Mouse (Mus musculus) E14TG2a.4 (cell line): ENCODE measurements around the gene Tubgcp2.

ENCODE experiments used
- H3K27me3 ChIP-seq: 2 replicates; pipeline ENCODE4 v1.6.1; 2014; ENCODE audit warnings: low read length, control low read depth; ENCODE audit not compliant: insufficient read depth
- H3K36me3 ChIP-seq: 2 replicates; pipeline ENCODE4 v1.6.1; 2014; ENCODE audit warnings: low read length, control low read depth; ENCODE audit not compliant: insufficient read depth
- H3K4me1 ChIP-seq: replicated peaks from 2 replicates; pipeline ENCODE4 v1.6.1; 2014; ENCODE audit warnings: low read depth, low read length, control low read depth
- H3K4me3 ChIP-seq: replicated peaks from 2 replicates; pipeline ENCODE4 v1.5.1; 2014; ENCODE audit warnings: mild to moderate bottlenecking, low read length
- H3K9me3 ChIP-seq: 2 replicates; pipeline ENCODE4 v1.6.1; 2014; ENCODE audit warnings: low read length, control low read depth
- CTCF ChIP-seq: conservative IDR thresholded peaks from 2 replicates; pipeline ENCODE4 v1.5.1; 2014; ENCODE audit warnings: low read length
- NANOG ChIP-seq: IDR thresholded peaks from 2 replicates; pipeline ENCODE4 v1.6.1; 2014; ENCODE audit warnings: borderline replicate concordance, low read length, mixed read lengths
- POU5F1 ChIP-seq: IDR thresholded peaks from 2 replicates; pipeline ENCODE4 v1.6.1; 2014; ENCODE audit warnings: low read length, borderline replicate concordance

Gene Tubgcp2

GRCm38 (mm10) chr7:140054124-140054523 is 17.7 kb upstream of the Tubgcp2 start:
- H3K4me3 ChIP-seq: no peak overlapping the region
- no peaks in the 10 kb centered on the region for H3K36me3 ChIP-seq
- H3K9me3 ChIP-seq: 0 out of 2 replicates have a peak, but pooled peaks cover 5% of the 10 kb centered on the region
- H3K4me1 ChIP-seq: peaks cover 38% of the 10 kb centered on the region
- H3K27me3 ChIP-seq: peaks cover 96% of the 10 kb centered on the region
- TF ChIP-seq CTCF (no peak), NANOG (no peak), POU5F1 (no peak)

- H3K4me3 ChIP-seq: peak overlapping the region; percentile 80
These were observed 12.7 kb upstream of the Tubgcp2 start for GRCm38 (mm10) chr7:140049115-140049689.

DNA sequence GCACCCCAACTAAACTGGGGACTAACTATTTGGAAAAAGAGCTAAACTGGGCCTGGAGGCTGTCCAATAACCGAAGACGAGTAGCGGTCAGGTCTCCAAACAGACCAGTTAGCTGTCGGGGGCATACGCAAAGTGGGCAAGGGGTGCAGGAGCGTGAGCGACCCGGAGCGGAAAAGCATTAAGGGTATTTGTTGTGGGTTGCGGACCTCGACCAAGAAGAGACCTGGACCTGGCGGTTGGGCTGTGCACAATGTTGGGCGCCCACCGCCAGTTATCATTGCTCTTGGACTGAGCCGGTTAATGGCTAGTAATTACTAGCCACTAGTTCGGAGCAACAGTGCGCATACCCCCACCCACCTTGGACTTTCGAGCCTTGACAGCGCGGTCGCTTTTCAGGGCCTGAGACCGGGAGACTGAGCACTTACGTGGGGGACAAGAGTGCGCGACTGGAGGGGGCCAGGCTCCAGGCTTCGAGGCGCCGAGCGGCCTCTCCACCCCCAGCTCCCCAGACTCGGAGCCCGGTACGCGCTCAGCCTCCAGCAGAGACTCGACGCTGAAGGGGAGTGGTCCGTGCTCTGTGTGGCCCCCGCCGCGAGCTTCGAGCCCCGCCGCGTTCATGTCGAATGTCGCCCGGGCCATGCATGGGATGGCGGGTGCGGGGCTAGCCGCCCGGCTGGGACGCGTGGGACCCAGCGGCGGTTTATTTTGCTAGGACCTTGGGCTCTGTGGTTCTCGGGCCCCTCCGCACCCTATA is 12.1 kb upstream of the Tubgcp2 start, which contains the start of gene Msx3:
Gene Msx3, minus strand, starts transcription at position 729 of the 754 bp plus-strand sequence.
- Histone ChIP-seq H3K4me3 (peak within 1 kb of the TSS; percentile 80), H3K9me3 (no peaks in the 10 kb centered on the region), H3K27me3 (peaks cover 98% of the 10 kb centered on the region), H3K36me3 (no peaks in the 10 kb centered on the region), H3K4me1 (peaks cover 23% of the 10 kb centered on the region)
- TF ChIP-seq CTCF (no peak), POU5F1 (no peak), NANOG (no peak)

More at GRCm38 (mm10) chr7:140049115-140049689, 12.7 kb upstream of the Tubgcp2 start:
- Histone ChIP-seq H3K36me3 (no peaks in the 10 kb centered on the region), H3K9me3 (no peaks in the 10 kb centered on the region), H3K4me1 (peaks cover 23% of the 10 kb centered on the region), H3K27me3 (peaks cover 98% of the 10 kb centered on the region)
- TF ChIP-seq POU5F1 (no peak), CTCF (no peak), NANOG (no peak)

- Histone ChIP-seq H3K27me3 (peaks cover 96% of the 10 kb centered on the region), H3K4me3 (peak overlapping the region; percentile 80), H3K36me3 (no peaks in the 10 kb centered on the region), H3K4me1 (peaks cover 23% of the 10 kb centered on the region), H3K9me3 (no peaks in the 10 kb centered on the region)
- TF ChIP-seq POU5F1 (no peak), NANOG (no peak), CTCF (no peak)
These were observed 11.4 kb upstream of the Tubgcp2 start for GRCm38 (mm10) chr7:140047811-140048311.

DNA sequence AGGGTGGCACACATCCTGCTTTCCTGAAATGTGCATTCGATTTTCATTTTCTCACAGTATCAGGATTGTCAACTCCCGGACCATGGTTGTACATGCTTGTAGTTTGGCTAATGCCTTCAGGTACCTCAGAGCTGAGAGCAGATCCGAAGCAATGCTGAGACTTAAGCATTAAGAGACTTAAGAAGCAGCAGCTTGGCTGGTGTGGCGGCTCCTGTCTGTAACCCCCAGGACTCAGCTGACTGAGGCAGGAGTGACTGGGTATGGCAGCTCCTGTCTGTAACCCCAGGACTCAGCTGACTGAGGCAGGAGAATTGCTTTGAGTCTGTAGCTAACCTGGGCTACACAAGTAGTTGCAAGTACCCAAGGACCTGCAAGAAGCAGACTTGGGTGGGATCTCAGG is 9.1 kb upstream of the Tubgcp2 start:
- Histone ChIP-seq H3K9me3 (no peaks in the 10 kb centered on the region), H3K4me3 (no peak overlapping the region), H3K4me1 (peaks cover 29% of the 10 kb centered on the region), H3K36me3 (peaks cover 9% of the 10 kb centered on the region), H3K27me3 (peaks cover 73% of the 10 kb centered on the region)
- no peak for TF ChIP-seq NANOG

DNA sequence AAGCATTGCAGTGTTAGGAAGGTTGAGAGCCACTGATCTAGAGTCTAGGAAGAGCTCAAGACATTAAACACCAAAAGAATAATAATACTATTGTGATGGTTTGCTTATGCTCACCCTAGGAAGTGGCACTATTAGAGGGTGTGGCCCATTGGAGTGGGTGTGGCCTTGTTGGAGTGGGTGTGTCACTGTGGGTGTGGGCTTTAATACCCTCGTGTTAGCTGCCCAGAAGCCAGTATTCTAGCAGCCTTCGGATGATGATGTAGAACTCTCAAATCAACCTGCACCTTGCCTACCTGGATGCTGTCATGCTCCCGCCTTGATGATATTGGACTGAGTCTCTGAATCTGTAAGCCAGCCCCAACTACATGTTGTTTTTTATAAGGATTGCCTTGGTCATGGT is 6.3 kb upstream of the Tubgcp2 start:
- Histone ChIP-seq H3K9me3 (no peaks in the 10 kb centered on the region), H3K4me1 (peaks cover 10% of the 10 kb centered on the region), H3K36me3 (peaks cover 37% of the 10 kb centered on the region), H3K4me3 (no peak overlapping the region), H3K27me3 (peaks cover 45% of the 10 kb centered on the region)
- TF ChIP-seq NANOG (no peak), POU5F1 (no peak), CTCF (no peak)

DNA sequence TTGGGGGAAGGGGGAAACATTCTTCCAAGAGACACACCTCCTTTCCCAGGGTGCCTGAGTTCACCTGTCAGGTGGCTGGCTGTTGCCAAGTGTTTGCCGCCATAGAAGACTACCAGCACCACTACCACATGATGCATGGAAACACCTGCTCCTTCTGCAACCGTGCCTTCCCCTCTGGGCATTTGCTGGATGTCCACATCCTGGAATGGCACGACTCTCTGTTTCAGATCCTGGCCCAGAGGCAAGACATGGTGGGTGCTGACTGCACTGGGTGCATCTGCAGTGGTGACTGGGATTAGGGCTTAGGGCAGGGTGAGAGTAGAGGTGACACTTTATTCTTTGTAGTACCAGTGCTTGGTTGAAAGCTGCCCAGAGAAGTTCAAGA is 694 bp upstream of the Tubgcp2 start:
- Histone ChIP-seq H3K4me3 (peak overlapping the region; percentile 95), H3K27me3 (no peaks in the 10 kb centered on the region), H3K4me1 (peaks cover 24% of the 10 kb centered on the region), H3K36me3 (peaks cover 66% of the 10 kb centered on the region), H3K9me3 (peaks cover 17% of the 10 kb centered on the region; the same call in 1 of the 2 replicates)
- TF ChIP-seq CTCF (no peak), POU5F1 (no peak), NANOG (no peak)

GRCm38 (mm10) chr7:140035456-140035855 is 1.0 kb downstream of the Tubgcp2 start:
- Histone ChIP-seq H3K4me3 (peak overlapping the region; percentile 95), H3K4me1 (peaks cover 24% of the 10 kb centered on the region), H3K9me3 (peaks cover 32% of the 10 kb centered on the region), H3K36me3 (peaks cover 73% of the 10 kb centered on the region), H3K27me3 (no peaks in the 10 kb centered on the region)
- TF ChIP-seq POU5F1: no peak
- no peak for TF ChIP-seq NANOG
- no peak for TF ChIP-seq CTCF
